In genomic region chr11:103504497-103504896, GRCm38 (mm10) we compare ENCODE assay signal across 43 mouse cellular contexts. TPM values are rescaled to one million over a fixed set of nuclear protein-coding genes. Genes with fewer than 3 reads are reported as not detected.
"Had no signal": no experiment of that assay in that cellular context is flagged by ENCODE, and none has a peak within 500 bp of the region (broad histone marks: within the 10 kb centered on the region; RNA-seq: fewer than 3 reads in every experiment).

Gene Lrrc37a, minus strand, starts transcription at chr11:103504597.

- H3K36me3 ChIP-seq: heart, embryonic 10.5 days; heart, embryonic 12.5 days; heart, embryonic 13.5 days; heart, embryonic 15.5 days; hindbrain, embryonic 10.5 days; hindbrain, embryonic 12.5 days; hindbrain, embryonic 13.5 days; hindbrain, embryonic 15.5 days; intestine, embryonic 15.5 days; kidney, embryonic 15.5 days had no signal

- DNase-seq: heart, postnatal 10 days; heart, postnatal 14 days; heart, postnatal 36 days; heart, postnatal 4 days; kidney, adult 11 months; kidney, adult 18-20 months; kidney, adult 2 months; kidney, adult 8-10 months; kidney, adult 9 months; kidney, postnatal 10 days; kidney, postnatal 14 days; kidney, postnatal 25 days; kidney, postnatal 36 days; kidney, postnatal 4 days; layer of hippocampus, adult 9-11 months; layer of hippocampus, postnatal 36 days had no signal

- H3K27me3 ChIP-seq: heart, embryonic 13.5 days; heart, embryonic 15.5 days; hindbrain, embryonic 12.5 days; hindbrain, embryonic 13.5 days; hindbrain, embryonic 15.5 days; intestine, embryonic 15.5 days; kidney, embryonic 15.5 days had no signal

- ATAC-seq: hindbrain, embryonic 16.5 days; hindbrain, postnatal 0 days; inflammation-experienced regulatory T-cells, adult 6 months; intestine, embryonic 15.5 days; intestine, embryonic 16.5 days; intestine, postnatal 0 days had no signal

- H3K9me3 ChIP-seq: heart, embryonic 10.5 days; heart, embryonic 12.5 days; heart, embryonic 13.5 days; heart, embryonic 15.5 days; hindbrain, embryonic 10.5 days; hindbrain, embryonic 12.5 days; hindbrain, embryonic 13.5 days; hindbrain, embryonic 15.5 days; intestine, embryonic 15.5 days; kidney, embryonic 15.5 days had no signal

- H3K27ac ChIP-seq: heart, embryonic 10.5 days; heart, embryonic 13.5 days; heart, embryonic 15.5 days; hindbrain, embryonic 10.5 days; hindbrain, embryonic 12.5 days; hindbrain, embryonic 13.5 days; hindbrain, embryonic 14.5 days; hindbrain, embryonic 15.5 days; hindbrain, postnatal 0 days; intestine, embryonic 15.5 days; kidney, embryonic 15.5 days; kidney, postnatal 0 days; layer of hippocampus, adult 2 months had no signal

- H3K4me3 ChIP-seq: heart, embryonic 10.5 days; heart, embryonic 12.5 days; heart, embryonic 13.5 days; heart, embryonic 15.5 days; hindbrain, embryonic 10.5 days; hindbrain, embryonic 12.5 days; hindbrain, embryonic 13.5 days; hindbrain, embryonic 15.5 days; intestine, embryonic 15.5 days; kidney, embryonic 15.5 days; layer of hippocampus, adult 2 months had no signal

- H3K4me2 ChIP-seq: heart, embryonic 11.5 days; heart, embryonic 12.5 days; heart, embryonic 13.5 days; heart, embryonic 15.5 days; hindbrain, embryonic 12.5 days; hindbrain, embryonic 13.5 days; hindbrain, embryonic 14.5 days; hindbrain, embryonic 15.5 days; intestine, embryonic 15.5 days; kidney, embryonic 15.5 days had no signal

- H3K9ac ChIP-seq: heart, embryonic 12.5 days; heart, embryonic 13.5 days; heart, embryonic 15.5 days; hindbrain, embryonic 12.5 days; hindbrain, embryonic 13.5 days; hindbrain, embryonic 14.5 days; hindbrain, embryonic 15.5 days; intestine, embryonic 15.5 days; kidney, embryonic 15.5 days had no signal

- H3K4me1 ChIP-seq: heart, embryonic 10.5 days; heart, embryonic 12.5 days; heart, embryonic 13.5 days; heart, embryonic 15.5 days; hindbrain, embryonic 10.5 days; hindbrain, embryonic 12.5 days; hindbrain, embryonic 13.5 days; hindbrain, embryonic 15.5 days; intestine, embryonic 15.5 days; kidney, embryonic 15.5 days had no signal

RNA-seq across cellular contexts. Expression of gene Lrrc37a, which starts in this region (rescaled TPM):
- polyA plus RNA-seq: heart, embryonic 10.5 days; heart, embryonic 11.5 days; heart, embryonic 12.5 days; heart, embryonic 13.5 days; heart, embryonic 14.5 days; heart, embryonic 15.5 days; heart, embryonic 16.5 days; heart, postnatal 0 days; hindbrain, embryonic 10.5 days; hindbrain, embryonic 11.5 days; hindbrain, embryonic 12.5 days; hindbrain, embryonic 13.5 days; hindbrain, embryonic 14.5 days; hindbrain, embryonic 15.5 days; hindbrain, postnatal 0 days; inflammation-experienced regulatory T-cells, adult 6 months; intestine, embryonic 14.5 days; intestine, embryonic 15.5 days; intestine, embryonic 16.5 days; intestine, postnatal 0 days; kidney, adult 2 months; kidney, embryonic 14.5 days; kidney, embryonic 15.5 days; kidney, embryonic 16.5 days; kidney, postnatal 0 days; large intestine, adult 2 months had no signal
